Mouse (Mus musculus) hindbrain, postnatal 0 days (tissue): ENCODE measurements around the gene Ttc34. TPM values are rescaled to one million over a fixed set of nuclear protein-coding genes. Genes with fewer than 3 reads are reported as not detected.

Experiments
- ATAC-seq: fragments of 200-750 bp; cut with Nextera tagmentation; 2 replicates; pipeline ENCODE4 v1.8.0; 2017; ENCODE audit warnings: mild to moderate bottlenecking, moderate TSS enrichment, moderate library complexity
- DNase-seq: peaks from one replicate; pipeline ENCODE4 v3.0.0-alpha.2; 2015; ENCODE audit warnings: low spot score
- H3K27ac ChIP-seq: fragments of 300-500 bp; sonication (generic); 2 replicates; pipeline ENCODE4 v1.5.1; 2014; ENCODE audit warnings: mild to moderate bottlenecking
- H3K27me3 ChIP-seq: fragments of 300-500 bp; sonication (generic); 2 replicates; pipeline ENCODE4 v1.6.1; 2014; ENCODE audit warnings: low read length, mixed read lengths; ENCODE audit not compliant: insufficient read depth
- H3K36me3 ChIP-seq: fragments of 300-500 bp; sonication (generic); 2 replicates; pipeline ENCODE4 v1.6.1; 2014; ENCODE audit warnings: low read length, mixed read lengths; ENCODE audit not compliant: insufficient read depth
- H3K4me1 ChIP-seq: fragments of 300-500 bp; sonication (generic); 2 replicates; pipeline ENCODE4 v1.6.1; 2014; ENCODE audit warnings: antibody characterized with exemption, low read length, mixed read lengths; ENCODE audit not compliant: insufficient read depth
- H3K4me2 ChIP-seq: fragments of 300-500 bp; sonication (generic); 2 replicates; pipeline ENCODE4 v1.6.1; 2014; ENCODE audit warnings: low read depth, mild to moderate bottlenecking, low read length, moderate library complexity, mixed read lengths
- H3K4me3 ChIP-seq: fragments of 300-500 bp; sonication (generic); 2 replicates; pipeline ENCODE4 v1.5.1; 2014; ENCODE audit warnings: low read length
- H3K9ac ChIP-seq: fragments of 300-500 bp; sonication (generic); replicated peaks from 2 replicates; pipeline ENCODE4 v1.6.1; 2014; ENCODE audit warnings: mild to moderate bottlenecking, low read length, moderate library complexity, mixed read lengths
- H3K9me3 ChIP-seq: fragments of 300-500 bp; sonication (generic); 2 replicates; pipeline ENCODE4 v1.6.1; 2016; ENCODE audit warnings: low read length, mixed read lengths
- CTCF ChIP-seq: IDR thresholded peaks from 2 replicates; pipeline ENCODE4 v1.5.1; 2016; ENCODE audit warnings: antibody characterized with exemption, control low read depth, low read depth
- WGBS: fragments of 180-500 bp; shearing (Covaris S2); extraction: QIAGEN DNeasy Blood & Tissue Kit; methylation state at CpG from one replicate; pipeline ENCODE4 v1.1.7; 2014; 5-methylcytosine and 5-hydroxymethylcytosine counted together
- polyA plus RNA-seq: library from polyadenylated mRNA; unstranded; fragments of >200 nt; fragmentation: Nextera tagmentation; extraction: Ambion mirVana; gene quantifications from 2 replicates; pipeline ENCODE4 v1.2.1, GENCODE M21; 2015
- total RNA-seq: library from RNA; depleted of rRNA; stranded (reverse); fragments of >200 nt; gene quantifications from 2 replicates; pipeline ENCODE4 v1.2.3, GENCODE M21; 2014

Gene Ttc34
- total and polyA plus RNA-seq, 2 experiments from 2014 or later, result 2.3 to 3.3 TPM

DNA sequence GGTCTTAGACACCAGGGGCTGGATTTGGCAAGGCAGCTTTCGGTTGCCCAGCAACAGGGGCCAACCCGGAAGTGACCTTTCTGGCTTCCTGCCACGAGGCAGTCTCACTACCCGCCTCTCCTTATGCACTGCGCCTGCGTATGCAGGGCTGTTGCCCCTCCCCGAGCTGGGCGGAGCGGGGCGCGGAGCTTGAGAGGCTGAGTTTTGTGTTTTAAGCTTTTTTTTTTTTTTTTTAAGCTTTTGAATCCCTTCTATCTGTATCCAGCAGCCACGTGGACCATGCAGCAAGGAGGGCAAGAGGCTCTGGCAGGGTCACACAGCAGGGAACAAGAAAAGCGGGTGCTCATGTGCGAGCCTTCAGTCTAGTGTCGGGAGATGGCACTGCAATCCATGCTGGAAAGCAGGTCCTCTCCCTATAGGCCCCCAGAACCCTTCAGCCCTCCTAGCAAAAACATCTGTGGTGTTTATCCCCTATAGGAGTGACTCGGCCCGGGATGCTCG is 27.1 kb downstream of the Ttc34 start:
- Histone ChIP-seq H3K4me3 (peak overlapping the region; percentile 38), H3K27me3 (no peaks in the 10 kb centered on the region), H3K27ac (peak overlapping the region; percentile 68; the same call in 1 of the 2 replicates), H3K36me3 (no peaks in the 10 kb centered on the region), H3K9me3 (no peaks in the 10 kb centered on the region), H3K4me2 (peak overlapping the region; percentile 59), H3K9ac (peak overlapping the region; percentile 35), H3K4me1 (peaks cover 9% of the 10 kb centered on the region)
- WGBS, result 1% methylated on average over 18 of the region's 18 CpGs
- DNase-seq (peak; percentile 98), ATAC-seq (peak; percentile 92)
- TF ChIP-seq CTCF, result peak; percentile 66

DNA sequence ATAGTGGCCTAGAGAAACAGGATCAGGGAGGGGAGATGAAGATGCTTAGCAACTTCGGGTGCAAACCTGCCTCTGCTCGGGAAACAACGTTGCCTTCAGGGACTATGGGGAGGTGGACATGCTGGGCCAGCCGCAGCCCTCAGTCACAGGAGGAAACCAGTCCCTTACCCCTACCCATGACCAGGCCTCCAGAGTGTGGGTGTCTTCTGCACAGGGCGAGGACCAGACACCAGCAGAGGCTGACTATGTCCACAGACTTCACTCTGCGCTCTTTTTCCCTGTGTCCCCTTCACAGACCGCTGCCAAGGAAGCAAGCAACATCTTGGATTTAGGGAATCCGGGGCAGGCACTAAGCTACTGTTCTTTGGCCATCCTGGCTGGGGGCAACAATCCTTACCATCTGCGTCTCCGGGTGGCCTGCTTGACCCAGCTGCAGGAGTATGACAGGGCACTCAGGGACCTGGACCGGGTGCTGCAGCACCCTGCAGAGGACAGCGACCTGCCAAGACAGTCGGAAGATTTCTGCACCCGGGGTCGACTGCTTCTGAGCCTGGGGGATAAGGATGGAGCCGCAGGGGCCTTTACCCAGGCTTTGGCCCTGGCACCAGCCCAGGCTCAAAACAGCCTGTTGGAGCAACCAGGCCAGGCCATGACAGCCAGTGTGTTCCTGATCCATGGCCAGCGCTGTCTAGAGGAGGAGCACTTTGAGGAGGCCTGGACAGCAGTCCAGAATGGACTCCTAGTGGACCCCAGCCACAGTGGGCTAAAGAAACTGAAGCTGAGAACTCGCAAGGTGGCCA is 27.9 kb downstream of the Ttc34 start:
- H3K9me3 ChIP-seq, result no peaks in the 10 kb centered on the region
- WGBS, result 74% methylated on average over 18 of the region's 18 CpGs
- peak overlapping the region; percentile 59; the same call in 1 of the 2 replicates for H3K4me2 ChIP-seq
- no peaks in the 10 kb centered on the region for H3K27me3 ChIP-seq
- ATAC-seq (no peak), DNase-seq (no peak)
- H3K27ac ChIP-seq, result peak overlapping the region; percentile 68; the same call in 1 of the 2 replicates
- TF ChIP-seq CTCF, result no peak
- no peak overlapping the region; the same call in 1 of the 2 replicates for H3K4me3 ChIP-seq
- H3K36me3 ChIP-seq, result no peaks in the 10 kb centered on the region
- H3K4me1 ChIP-seq, result peaks cover 9% of the 10 kb centered on the region
- peak overlapping the region; percentile 35 for H3K9ac ChIP-seq

DNA sequence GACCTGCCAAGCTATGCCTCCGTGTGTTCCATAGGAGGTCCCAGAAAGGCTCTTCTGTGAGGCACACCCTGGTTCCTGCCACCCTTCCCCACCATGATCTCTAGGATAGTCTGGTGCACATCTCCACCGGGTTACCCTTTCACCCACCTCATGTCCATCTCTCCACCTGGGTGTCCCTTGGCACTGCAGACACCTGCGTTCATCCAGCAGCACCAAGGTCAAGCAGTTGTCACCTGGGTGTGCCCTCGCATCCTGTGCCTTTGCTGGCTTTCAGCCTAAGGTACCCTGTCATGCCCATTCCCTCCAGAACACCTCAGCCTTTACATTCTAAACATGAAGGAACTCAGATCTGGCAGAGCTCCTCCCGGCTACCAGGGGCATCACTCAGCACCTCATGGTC is 29.1 kb downstream of the Ttc34 start:
- Histone ChIP-seq H3K27ac (no peak overlapping the region), H3K4me3 (no peak overlapping the region), H3K9ac (no peak overlapping the region), H3K4me2 (no peak overlapping the region), H3K36me3 (no peaks in the 10 kb centered on the region), H3K4me1 (peaks cover 9% of the 10 kb centered on the region), H3K27me3 (no peaks in the 10 kb centered on the region), H3K9me3 (no peaks in the 10 kb centered on the region)
- WGBS, result 93% methylated on average over 5 of the region's 5 CpGs
- no peak for TF ChIP-seq CTCF
- DNase-seq (no peak), ATAC-seq (no peak)

DNA sequence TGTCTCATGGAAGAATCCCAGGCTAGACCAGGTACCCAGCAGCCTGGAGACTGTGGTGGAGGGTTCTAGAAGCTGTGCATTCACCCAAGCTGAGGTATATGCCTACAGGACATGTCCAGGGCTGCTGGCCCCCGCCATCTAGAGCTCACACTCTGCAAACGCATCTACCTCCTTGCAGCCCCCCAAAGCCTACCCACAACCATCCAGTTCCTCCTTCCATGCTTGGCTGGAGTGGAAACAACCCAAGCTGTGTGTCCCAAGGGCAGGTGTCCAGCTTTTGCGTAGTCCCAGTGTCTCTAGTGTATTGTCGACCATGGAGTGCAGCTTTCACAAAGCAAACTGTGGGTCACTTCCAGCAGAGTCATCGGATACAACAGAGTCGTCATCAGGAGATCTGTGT is 30.0 kb downstream of the Ttc34 start:
- TF ChIP-seq CTCF, result no peak
- 82% methylated on average over 6 of the region's 6 CpGs for WGBS
- Histone ChIP-seq H3K27me3 (no peaks in the 10 kb centered on the region), H3K4me2 (no peak overlapping the region), H3K36me3 (no peaks in the 10 kb centered on the region), H3K9ac (no peak overlapping the region), H3K9me3 (no peaks in the 10 kb centered on the region), H3K4me3 (no peak overlapping the region), H3K27ac (no peak overlapping the region), H3K4me1 (peaks cover 9% of the 10 kb centered on the region)
- no peak for ATAC-seq
- no peak for DNase-seq

DNA sequence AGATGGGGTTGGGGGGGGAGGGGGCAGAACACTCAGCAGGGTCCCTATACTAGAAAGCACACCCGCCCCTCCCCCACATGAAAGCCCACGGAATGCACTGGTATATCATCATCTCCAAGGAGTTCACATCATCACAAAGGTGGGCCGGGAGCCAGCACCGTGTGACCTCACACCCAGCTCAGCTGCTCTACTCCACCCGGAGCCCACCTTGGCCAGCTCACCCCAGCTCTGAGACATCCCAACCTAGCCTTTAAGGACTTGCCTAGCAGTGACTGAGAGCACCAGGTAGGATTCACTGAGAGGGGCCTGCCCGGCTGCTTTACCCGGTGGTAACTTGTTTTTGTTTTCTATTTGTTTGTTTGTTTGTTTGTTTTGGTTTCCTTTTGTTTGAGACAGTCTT is 32.2 kb downstream of the Ttc34 start, which contains the start of gene Mmel1:
TSS of gene Mmel1 (plus strand) at position 146 of the 400 bp plus-strand sequence.
- H3K4me1 ChIP-seq, result peaks cover 5% of the 10 kb centered on the region
- no peak within 1 kb of the TSS for H3K27ac ChIP-seq
- 84% methylated on average over 7 of the region's 7 CpGs for WGBS
- H3K27me3 ChIP-seq, result no peaks in the 10 kb centered on the region
- H3K9ac ChIP-seq, result no peak within 1 kb of the TSS
- no peak within 1 kb of the TSS for H3K4me3 ChIP-seq
- TF ChIP-seq CTCF, result no peak
- DNase-seq (no peak), ATAC-seq (no peak)
- H3K4me2 ChIP-seq, result no peak within 1 kb of the TSS
- H3K36me3 ChIP-seq, result no peaks in the 10 kb centered on the region
- no peaks in the 10 kb centered on the region for H3K9me3 ChIP-seq

DNA sequence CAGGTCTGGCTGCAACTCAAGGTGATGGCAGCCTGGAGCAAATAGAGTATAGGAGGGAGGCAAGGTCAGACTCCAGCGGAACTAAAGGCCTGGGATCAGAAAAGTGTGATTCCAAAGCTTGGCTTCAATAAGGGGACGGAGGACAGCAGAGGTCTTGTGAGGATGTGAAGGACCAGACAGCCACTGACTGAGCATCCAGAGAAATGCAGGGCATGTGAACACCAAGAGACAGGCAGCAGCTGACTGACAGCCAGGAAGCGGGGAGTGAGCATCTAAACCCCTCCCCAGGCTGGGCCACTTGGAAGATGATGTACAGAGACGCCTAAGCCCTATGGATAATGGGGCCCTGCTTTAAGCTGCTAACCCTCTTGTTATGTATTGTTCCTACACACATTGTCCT is 33.5 kb downstream of the Ttc34 start:
- no peak overlapping the region for H3K4me3 ChIP-seq
- no peak overlapping the region for H3K9ac ChIP-seq
- no peak overlapping the region for H3K27ac ChIP-seq
- H3K36me3 ChIP-seq, result no peaks in the 10 kb centered on the region
- no peaks in the 10 kb centered on the region for H3K4me1 ChIP-seq
- H3K27me3 ChIP-seq, result no peaks in the 10 kb centered on the region
- peak overlapping the region; percentile 47; the same call in 1 of the 2 replicates for H3K4me2 ChIP-seq
- TF ChIP-seq CTCF, result no peak
- WGBS, result 70% methylated on average over 4 of the region's 4 CpGs
- ATAC-seq, result no peak
- H3K9me3 ChIP-seq, result no peaks in the 10 kb centered on the region
- DNase-seq, result no peak
